Mouse (Mus musculus): ENCODE data around the gene Coa7.

DNA sequence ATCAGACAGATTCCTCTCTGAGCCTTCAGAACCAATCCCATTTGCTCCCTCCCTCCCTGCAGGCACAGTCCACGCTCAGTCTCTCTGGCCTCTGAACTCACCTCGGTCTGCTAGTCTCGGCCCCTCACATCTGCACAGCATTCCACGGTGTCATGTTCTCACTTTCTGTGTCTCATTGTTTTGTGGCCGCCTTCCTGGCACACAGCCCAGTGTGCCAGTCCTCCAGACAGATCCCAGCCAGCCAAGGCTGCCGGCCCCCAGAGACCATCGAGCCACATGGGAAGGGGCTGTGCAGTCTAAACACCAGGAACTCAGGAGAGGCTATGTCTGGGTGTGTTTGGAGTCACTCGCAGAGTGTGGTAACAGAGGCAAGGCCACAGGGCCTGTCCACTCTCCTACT, 22.9 kb downstream of the Coa7 start:
- no peak for TF ChIP-seq CTCF (IDR thresholded peaks at IDR 0.05; ENCODE audit: extremely low read depth, insufficient read depth, low read length)
- no peak for TF ChIP-seq POLR2A (IDR thresholded peaks at IDR 0.05; ENCODE audit: extremely low read depth, insufficient read depth, low read length)

Data from cortical plate, adult 2 months (tissue).